Mouse (Mus musculus) T-cell, adult 2 months (primary cell): Measurements from ENCODE around the gene Meis3.

Source experiments
- DNase-seq: peaks from one replicate; pipeline ENCODE4 v3.0.0; 2022; ENCODE audit warnings: low spot score

Gene Meis3

GRCm38 (mm10) chr7:16174597-16175541 is at the start of gene Meis3:
Gene Meis3, plus strand, starts transcription at chr7:16175090.
- peak; percentile 69 for DNase-seq

GRCm38 (mm10) chr7:16125829-16126228 is 49.1 kb upstream of the Meis3 start:
- DNase-seq: no peak

GRCm38 (mm10) chr7:16128344-16128743 is 46.5 kb upstream of the Meis3 start:
- no peak for DNase-seq

GRCm38 (mm10) chr7:16128899-16129298 is 46.0 kb upstream of the Meis3 start:
- no peak for DNase-seq

GRCm38 (mm10) chr7:16129421-16129845 is 45.5 kb upstream of the Meis3 start, which contains the start of gene Slc8a2:
Gene Slc8a2, plus strand, starts transcription at chr7:16129826.
- peak; percentile 47 for DNase-seq

- no peak for DNase-seq
Observed at GRCm38 (mm10) chr7:16129846-16130691, 44.8 kb upstream of the Meis3 start.

- DNase-seq: no peak
Observed at GRCm38 (mm10) chr7:16130956-16131634, 43.8 kb upstream of the Meis3 start.

- DNase-seq: no peak
Observed at GRCm38 (mm10) chr7:16132161-16132581, 42.7 kb upstream of the Meis3 start.

GRCm38 (mm10) chr7:16132926-16133325 is 42.0 kb upstream of the Meis3 start:
- DNase-seq: no peak

GRCm38 (mm10) chr7:16133691-16134090 is 41.2 kb upstream of the Meis3 start:
- no peak for DNase-seq

GRCm38 (mm10) chr7:16134951-16135392 is 39.9 kb upstream of the Meis3 start:
- no peak for DNase-seq

- no peak for DNase-seq
Observed at GRCm38 (mm10) chr7:16146489-16147410, 28.1 kb upstream of the Meis3 start.

- DNase-seq: no peak
Observed at GRCm38 (mm10) chr7:16147643-16148042, 27.2 kb upstream of the Meis3 start.

GRCm38 (mm10) chr7:16149241-16149640 is 25.6 kb upstream of the Meis3 start:
- no peak for DNase-seq

GRCm38 (mm10) chr7:16150191-16151145 is 24.4 kb upstream of the Meis3 start:
- no peak for DNase-seq

GRCm38 (mm10) chr7:16153522-16153921 is 21.4 kb upstream of the Meis3 start:
- peak; percentile 54 for DNase-seq

GRCm38 (mm10) chr7:16155132-16155872 is 19.6 kb upstream of the Meis3 start:
- DNase-seq: no peak

- no peak for DNase-seq
Observed at GRCm38 (mm10) chr7:16156105-16156714, 18.7 kb upstream of the Meis3 start.
